Mouse (Mus musculus) ES-Bruce4 (cell line): Measurements from ENCODE around the gene 9330159F19Rik.

Experiments
- EP300 ChIP-seq: IDR thresholded peaks from 2 replicates; pipeline ENCODE4 v1.6.1; 2011; ENCODE audit warnings: low read depth, low read length; ENCODE audit not compliant: insufficient read depth
- POLR2A ChIP-seq: IDR thresholded peaks from one replicate; pipeline ENCODE4 v1.8.1; 2011; ENCODE audit warnings: low read length; ENCODE audit not compliant: insufficient read depth

GRCm38 (mm10) chr10:29176881-29177280 is 34.5 kb upstream of the 9330159F19Rik start:
- no peak for TF ChIP-seq EP300
- TF ChIP-seq POLR2A = no peak
